Mouse (Mus musculus): Measurements from ENCODE around the gene Ttc39b.

- TF ChIP-seq CTCF (IDR thresholded peaks at IDR 0.05; ENCODE audit: extremely low read depth, insufficient read depth, low read length): no peak
- no peak for TF ChIP-seq POLR2A (IDR thresholded peaks at IDR 0.05; ENCODE audit: extremely low read depth, insufficient read depth, low read length)
Observed at GRCm38 (mm10) chr4:83214822-83215558, 109.1 kb downstream of the Ttc39b start.
